Mouse (Mus musculus) CH12.LX (cell line): ENCODE measurements around the gene Uqcr11.

ENCODE experiments used
- CTCF ChIP-seq, 2 experiments: IDR thresholded peaks in 1 of 2; conservative IDR thresholded peaks in 1 of 2; 2 replicates each; pipeline ENCODE4 v1.5.1; 2011 to 2012; ENCODE audit warnings: low read depth in 2 of 2, low read length in 2 of 2, improper control_type of control experiment in 1 of 2, inconsistent platforms in 1 of 2, mild to moderate bottlenecking in 1 of 2, moderate library complexity in 1 of 2
- EP300 ChIP-seq: IDR thresholded peaks from 2 replicates; pipeline ENCODE4 v1.6.1; 2011; ENCODE audit warnings: low read length, improper control_type of control experiment
- TCF12 ChIP-seq: IDR thresholded peaks from 2 replicates; pipeline ENCODE4 v1.6.1; 2014; ENCODE audit warnings: low read depth, mild to moderate bottlenecking, inconsistent platforms, low read length, improper control_type of control experiment
- ZKSCAN1 ChIP-seq: IDR thresholded peaks from 2 replicates; pipeline ENCODE4 v1.6.1; 2012; ENCODE audit warnings: low read depth, inconsistent platforms, low read length, improper control_type of control experiment, borderline replicate concordance

DNA sequence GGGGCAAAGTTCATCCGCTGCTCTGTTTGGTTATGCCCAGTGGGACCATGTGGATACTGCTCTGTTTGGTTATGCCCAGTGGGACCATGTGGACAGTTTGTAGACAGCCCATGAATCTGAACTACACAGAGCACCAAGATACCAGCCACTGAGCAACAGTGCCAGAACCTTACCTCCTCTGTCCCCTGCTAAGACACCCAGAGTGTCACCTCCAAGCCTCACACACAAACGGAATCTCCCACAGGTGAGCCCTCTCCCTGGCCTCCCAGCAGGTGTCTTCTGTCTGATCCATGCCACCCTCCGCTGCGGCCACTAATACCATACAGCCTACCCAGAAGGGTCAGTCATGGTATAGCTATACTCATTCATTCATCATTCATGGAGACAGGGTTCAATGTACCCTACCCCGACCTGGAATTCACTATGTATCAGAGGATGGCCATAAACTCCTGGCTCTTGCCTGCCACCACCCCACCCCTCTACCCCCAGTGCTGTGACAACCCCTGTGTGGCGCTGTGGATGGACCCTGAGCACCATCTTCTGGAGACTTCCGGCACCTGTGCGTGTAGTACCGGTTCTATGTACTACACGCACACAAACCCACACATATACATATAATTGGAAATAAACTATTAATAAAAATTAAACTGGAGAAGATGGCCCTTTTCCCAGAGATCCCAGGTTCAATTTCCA, 1.0 kb downstream of the Uqcr11 start:
- TF ChIP-seq ZKSCAN1 (no peak), TCF12 (no peak), CTCF (conservative IDR thresholded peaks at IDR 0.05 in 1 of 2, IDR thresholded peaks at IDR 0.05 in 1 of 2; ENCODE audit: low read depth in 2 of 2, low read length in 2 of 2) (peak in 1 of 2 experiments; percentile 71; a peak in 2 of 4 replicates), EP300 (no peak)
